Mouse (Mus musculus): Measurements from ENCODE around the gene Ubr7. TPM values are rescaled to one million over a fixed set of nuclear protein-coding genes. Genes with fewer than 3 reads are reported as not detected.

Ubr7 gene
- polyA plus RNA-seq, 2 experiments from 2014 or later: 23.8 to 24.3 TPM

Other genes starting within 250 kb of the Ubr7 start
- gene Chga, start 203.0 kb upstream of the Ubr7 start, polyA plus RNA-seq (2017; shearing (Covaris generic)): not detected
- 10 to 100 TPM; 16.2 to 18.4 TPM for gene Itpk1, start 53.0 kb upstream of the Ubr7 start, polyA plus RNA-seq (2017; shearing (Covaris generic))
- 1 to 10 TPM; 6.5 to 8.3 TPM for gene Moap1, start 14.3 kb upstream of the Ubr7 start, polyA plus RNA-seq (2017; shearing (Covaris generic))
- gene Tmem251, start 14.2 kb upstream of the Ubr7 start, polyA plus RNA-seq (2017; shearing (Covaris generic)): 10 to 100 TPM in 1 of 2 experiments, 1 to 10 TPM in 1; 8.5 to 10.1 TPM
- gene Gm28051, start 202 bp upstream of the Ubr7 start, polyA plus RNA-seq (2017; shearing (Covaris generic)): not detected
- gene Gon7, start 164 bp upstream of the Ubr7 start, polyA plus RNA-seq (2017; shearing (Covaris generic)): 10 to 100 TPM; 28.3 to 29.3 TPM
- gene Gm20604, start 705 bp downstream of the Ubr7 start, polyA plus RNA-seq (2017; shearing (Covaris generic)): 1 to 10 TPM; 7.1 to 9.1 TPM
- 1 to 10 TPM; 8.6 to 8.7 TPM for gene Btbd7, start 120.5 kb downstream of the Ubr7 start, polyA plus RNA-seq (2017; shearing (Covaris generic))
- gene Cox8c, start 141.3 kb downstream of the Ubr7 start, polyA plus RNA-seq (2017; shearing (Covaris generic)): not detected
- under 1 TPM; 0.32 to 0.60 TPM for gene Unc79, start 190.9 kb downstream of the Ubr7 start, polyA plus RNA-seq (2017; shearing (Covaris generic))